Mouse (Mus musculus): ENCODE data around the gene A730049H05Rik. TPM values are rescaled to one million over a fixed set of nuclear protein-coding genes. Genes with fewer than 3 reads are reported as not detected.

The A730049H05Rik gene
- not detected in 2 replicates for polyA plus RNA-seq (2012)

GRCm38 (mm10) chr6:92816311-92816751, at the start of gene A730049H05Rik:
A730049H05Rik (plus strand) TSS chr6:92816478.

GRCm38 (mm10) chr6:92869089-92869581, 52.9 kb downstream of the A730049H05Rik start, which contains the start of gene Gm15737:
Gm15737 (plus strand) TSS chr6:92869357.

Other genes with a start within 250 kb of the A730049H05Rik start
- gene Prickle2, start 110.3 kb upstream of the A730049H05Rik start, polyA plus RNA-seq (2012), result not detected in 2 replicates
- gene Gm15737, start 52.9 kb downstream of the A730049H05Rik start, polyA plus RNA-seq (2012), result not detected in 2 replicates
- gene Adamts9, start 127.0 kb downstream of the A730049H05Rik start, polyA plus RNA-seq (2012), result 0.08 TPM in 1 of 2 replicates, not detected in the other

All from megakaryocyte-erythroid progenitor cell, adult 5 weeks (primary cell).